24 mouse cellular contexts compared by ENCODE assay signal in the genomic region with DNA sequence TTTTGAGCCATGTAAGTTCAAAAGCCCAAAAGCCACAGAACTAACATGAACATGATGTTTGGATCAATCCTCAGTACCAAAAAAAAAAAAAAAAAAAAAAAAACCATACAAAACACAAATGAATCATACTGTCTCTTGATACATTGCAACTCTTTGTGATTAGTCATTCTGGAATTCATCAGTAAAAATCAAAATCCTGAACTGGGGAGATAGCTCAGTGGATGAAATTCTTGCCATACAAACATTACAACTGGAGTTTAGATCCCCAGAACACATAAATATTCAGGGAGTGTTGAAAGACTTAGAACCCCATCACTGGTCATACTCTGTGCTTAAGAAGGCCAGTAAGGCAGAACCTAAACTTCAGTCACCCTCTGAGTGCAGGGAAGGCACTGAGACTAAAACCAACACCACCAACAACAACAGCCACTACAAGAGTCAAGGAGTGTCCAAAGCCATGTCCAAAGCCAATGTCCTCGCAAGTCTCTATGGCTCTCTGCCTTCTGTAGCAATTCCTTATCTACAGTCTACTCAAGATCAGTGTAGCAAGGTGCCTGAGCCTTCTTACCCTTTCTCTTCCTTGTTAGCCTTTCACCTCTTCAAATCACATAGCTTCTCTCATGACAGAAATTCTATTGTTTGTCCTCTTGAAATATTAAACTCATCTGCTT.
A peak's percentile ranks its signal among the peaks of the same experiment; 100 is the strongest.
DNase-seq lines count a peak whose midpoint lies in the region; ATAC-seq and TF ChIP-seq lines count a peak whose summit lies in the region.
"Had no signal": no experiment of that assay in that cellular context is flagged by ENCODE, and none has a peak within 500 bp of the region (broad histone marks: within the 10 kb centered on the region; RNA-seq: fewer than 3 reads in every experiment).

No protein-coding gene starts in this region.

- no peak overlapping the region for H3K4me2 ChIP-seq in myocyte (ENCODE audit: low read depth)
- H3K4me2 ChIP-seq: forebrain, embryonic 15.5 days; heart, embryonic 15.5 days; neural tube, embryonic 13.5 days had no signal

- peaks cover 16% of the 10 kb centered on the region for H3K36me3 ChIP-seq in myocyte (ENCODE audit: control insufficient read depth, insufficient read depth)
- H3K36me3 ChIP-seq: forebrain, embryonic 10.5 days; forebrain, embryonic 15.5 days had no signal

- 0 out of 2 replicates have a peak, but pooled peaks have one; percentile 12 for ATAC-seq in granulocyte monocyte progenitor cell, adult 5-6 weeks (replicated peaks; ENCODE audit: poor library complexity, severe bottlenecking)
- no peak for ATAC-seq in megakaryocyte, adult 5-6 weeks (ENCODE audit: poor library complexity, severe bottlenecking)
- ATAC-seq: activated CD4-positive, CD25-positive, alpha-beta regulatory T cell, adult 4 months; forebrain, embryonic 15.5 days; hindbrain, embryonic 16.5 days; intestine, embryonic 16.5 days had no signal

- H3ac ChIP-seq in myocyte (ENCODE audit: control insufficient read depth, insufficient read length) = no peak overlapping the region

- H3K27me3 ChIP-seq in myocyte (ENCODE audit: control insufficient read depth, insufficient read depth, insufficient read length) = no peaks in the 10 kb centered on the region
- H3K27me3 ChIP-seq: forebrain, embryonic 15.5 days; heart, embryonic 15.5 days; neural tube, embryonic 13.5 days had no signal

- H3K4me3 ChIP-seq in myocyte = no peak overlapping the region
- H3K4me3 ChIP-seq: forebrain, embryonic 10.5 days; forebrain, embryonic 15.5 days; heart, embryonic 10.5 days; heart, embryonic 15.5 days; neural tube, embryonic 13.5 days had no signal

- DNase-seq in 3T3-L1 (ENCODE audit: low read depth, low spot score) = peak; percentile 78
- peak; percentile 49 for DNase-seq in Muller cell, postnatal 12 days (ENCODE audit: inconsistent ontology term)
- no peak for DNase-seq in gastrocnemius, adult 18-20 months (ENCODE audit: low spot score)
- DNase-seq in gastrocnemius, postnatal 4 days (ENCODE audit: low spot score in 2 of 2) = no peak
- DNase-seq: adrenal gland, adult 8-10 months; cerebellum, adult 2 months; cerebellum, postnatal 14 days; kidney, adult 8-10 months; kidney, postnatal 4 days; left cerebral cortex, postnatal 4 days; lung, adult 2 months; lung, postnatal 36 days; midbrain, embryonic 14.5 days had no signal

- no peak for TF ChIP-seq POLR2A in myocyte (IDR thresholded peaks at IDR 0.05; ENCODE audit: insufficient read length, low read depth)

- H3K79me2 ChIP-seq in myocyte (ENCODE audit: control insufficient read depth, insufficient read depth) = no peaks in the 10 kb centered on the region

TF ChIP-seq in myocyte, 11 proteins besides CTCF, POLR2A, EP300 and RAD21:
- no peak for TF ChIP-seq REST (IDR thresholded peaks at IDR 0.05; ENCODE audit: insufficient read depth, insufficient read length)
- TF ChIP-seq USF1 (IDR thresholded peaks at IDR 0.05; ENCODE audit: low read depth) = no peak
- no peak for TF ChIP-seq TCF12 (IDR thresholded peaks at IDR 0.05; ENCODE audit: insufficient read depth, poor library complexity, severe bottlenecking)
- TF ChIP-seq POLR2AphosphoS2 (IDR thresholded peaks at IDR 0.05; ENCODE audit: insufficient read length, low read depth) = peak; percentile 49
- TF ChIP-seq MYOD1 (IDR thresholded peaks at IDR 0.05; ENCODE audit: control insufficient read depth in 1 of 3, insufficient read length in 2 of 3, low read depth in 2 of 3) = no peak
- TF ChIP-seq MAX (IDR thresholded peaks at IDR 0.05; ENCODE audit: low read depth) = no peak
- TF ChIP-seq E2F4 (IDR thresholded peaks at IDR 0.05; ENCODE audit: insufficient read depth) = no peak
- TF ChIP-seq TCF3 (IDR thresholded peaks at IDR 0.05; ENCODE audit: insufficient read length, low read depth) = no peak

Comparison
In these comparisons a context has a peak if more than half of its experiments do, and no peak if none do; other contexts are left out.
1. DNase-seq: peak in 3T3-L1 (single experiment) and Muller cell, postnatal 12 days (single experiment); none in gastrocnemius, adult 18-20 months (single experiment) and gastrocnemius, postnatal 4 days (0 of 2).